Mouse (Mus musculus) adipose tissue, adult 10 weeks (tissue): ENCODE data around the gene Serpinh1. TPM values are rescaled to one million over a fixed set of nuclear protein-coding genes. Genes with fewer than 3 reads are reported as not detected.

Source experiments
- polyA plus RNA-seq: library from polyadenylated mRNA; stranded (reverse); fragments of 350-450 nt; fragmentation: Illumina TruSeq; extraction: RNeasy Lipid Tissue Mini Kit (QIAGEN cat#74804); gene quantifications from one replicate; pipeline ENCODE4 v1.2.3, GENCODE M21; 2014; ENCODE audit warnings: low read depth, low replicate concordance

Gene Serpinh1
- polyA plus RNA-seq = 186 TPM

DNA sequence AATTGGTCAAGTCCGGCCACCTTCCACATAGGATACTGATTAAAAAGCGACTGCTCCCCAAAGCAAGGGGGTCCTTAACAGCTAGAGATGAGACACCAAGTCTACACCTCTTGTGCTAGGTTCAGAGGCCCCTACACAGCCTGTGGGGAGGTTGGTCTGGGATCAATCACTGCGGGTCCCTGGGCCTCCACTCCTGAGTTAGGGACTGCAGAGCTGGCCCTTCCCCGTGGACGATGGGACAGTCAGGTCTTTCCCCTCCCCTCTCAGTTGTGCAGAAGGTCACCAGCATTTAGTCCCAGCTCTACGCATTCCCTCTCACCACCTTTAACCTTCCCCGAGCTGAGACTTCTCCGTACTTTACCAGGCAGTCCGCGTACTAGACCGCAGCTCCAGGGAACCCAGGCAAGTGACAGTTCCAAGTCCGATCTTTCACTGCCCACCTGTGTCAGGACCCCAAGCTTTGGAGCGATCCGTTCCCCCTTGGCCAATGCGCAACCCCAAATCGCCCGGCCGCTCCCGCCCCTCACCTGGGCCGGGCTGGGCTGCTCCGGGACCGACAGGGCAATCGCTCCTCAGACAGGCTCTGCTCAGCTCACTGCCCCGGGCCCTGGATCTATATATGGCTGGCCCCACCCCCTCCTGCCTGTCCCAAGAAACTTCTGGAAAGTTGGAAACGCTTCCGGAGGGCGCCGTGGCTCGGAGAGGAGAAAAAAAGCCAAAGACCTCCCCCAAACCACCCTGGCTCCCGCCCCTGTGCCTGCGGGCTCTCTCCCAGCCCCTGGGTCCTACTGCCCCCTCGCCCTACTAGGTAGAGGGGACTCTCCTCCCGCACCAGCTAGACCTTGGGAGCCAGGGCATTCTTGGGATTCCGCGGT lies at the start of gene Serpinh1:
Serpinh1 (minus strand) TSS at position 714 of the 875 bp plus-strand sequence.

DNA sequence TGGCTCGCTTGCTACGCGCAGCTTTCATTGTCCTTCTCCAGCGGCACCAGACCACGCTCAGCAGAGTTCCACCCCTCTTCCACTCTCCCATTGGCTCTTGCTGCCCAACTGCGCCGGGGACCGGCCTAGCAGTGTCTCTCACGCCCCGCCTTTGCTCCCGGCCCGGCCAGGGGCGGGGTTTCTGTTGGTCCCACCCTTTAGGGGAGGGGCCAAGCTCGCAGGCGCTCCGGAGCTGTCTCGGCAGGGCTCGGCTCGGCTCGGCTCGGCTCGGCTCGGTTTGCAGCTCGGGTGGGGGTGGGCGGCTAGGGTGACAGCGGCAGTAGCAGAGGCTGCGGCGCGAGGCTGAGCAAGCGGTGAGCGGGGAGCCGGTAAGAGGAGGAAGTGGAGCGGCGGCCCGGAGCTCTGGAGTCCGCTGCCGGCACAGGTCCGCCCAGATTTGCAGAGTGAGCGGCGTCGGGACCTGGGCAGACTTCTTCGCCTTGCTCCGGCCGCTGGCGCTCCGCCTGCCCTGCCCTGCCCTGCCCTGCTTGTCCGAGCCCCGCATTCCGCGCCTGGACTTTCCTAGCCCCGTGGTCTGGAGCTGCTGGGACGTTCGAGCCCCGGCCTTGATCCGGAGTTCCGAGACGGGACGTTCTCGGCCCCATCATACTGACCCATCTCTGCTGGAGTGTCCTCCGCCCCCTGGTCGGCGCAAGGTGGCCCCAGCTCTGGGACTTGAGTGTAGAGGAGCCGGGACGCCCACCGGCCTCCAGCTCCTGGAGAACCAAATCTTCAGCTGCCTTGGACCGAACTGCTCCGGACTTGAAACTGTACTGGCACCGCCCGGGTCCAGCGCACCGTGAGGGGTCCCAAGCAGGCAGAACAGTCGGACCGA lies 28.4 kb upstream of the Serpinh1 start, which contains the start of gene Gdpd5:
Gdpd5 (plus strand) TSS at position 201 of the 874 bp plus-strand sequence.

Other genes starting within 250 kb of the Serpinh1 start
- gene Uvrag, start 212.1 kb downstream of the Serpinh1 start, polyA plus RNA-seq = 14.7 TPM
- 405 TPM for gene Dgat2, start 170.5 kb downstream of the Serpinh1 start, polyA plus RNA-seq
- 1.1 TPM for gene Mogat2, start 114.6 kb downstream of the Serpinh1 start, polyA plus RNA-seq
- 4.4 TPM for gene Map6, start 85.8 kb downstream of the Serpinh1 start, polyA plus RNA-seq
- 9.2 TPM for gene Gdpd5, start 28.2 kb upstream of the Serpinh1 start, polyA plus RNA-seq
- gene Klhl35, start 112.8 kb upstream of the Serpinh1 start, polyA plus RNA-seq = 1.1 TPM
- gene Rps3, start 130.5 kb upstream of the Serpinh1 start, polyA plus RNA-seq = 993 TPM
- 40.4 TPM for gene Arrb1, start 182.2 kb upstream of the Serpinh1 start, polyA plus RNA-seq